Mouse (Mus musculus) kidney, postnatal 0 days (tissue): Measurements from ENCODE around the gene Synpr. TPM values are rescaled to one million over a fixed set of nuclear protein-coding genes. Genes with fewer than 3 reads are reported as not detected.

Source experiments
- ATAC-seq: fragments of 200-750 bp; cut with Nextera tagmentation; replicated peaks from 2 replicates; pipeline ENCODE4 v1.8.0; 2017; ENCODE audit warnings: low read depth, moderate number of reproducible peaks, moderate TSS enrichment, moderate library complexity; ENCODE audit not compliant: low FRiP score
- DNase-seq: peaks from one replicate; pipeline ENCODE4 v3.0.0-alpha.2; 2016; ENCODE audit warnings: low spot score
- H3K27ac ChIP-seq: fragments of 300-500 bp; sonication (generic); 2 replicates; pipeline ENCODE4 v1.5.1; 2014; ENCODE audit warnings: mild to moderate bottlenecking
- H3K27me3 ChIP-seq: fragments of 300-500 bp; sonication (generic); 2 replicates; pipeline ENCODE4 v1.6.1; 2014; ENCODE audit warnings: low read length, mixed read lengths; ENCODE audit not compliant: insufficient read depth
- H3K36me3 ChIP-seq: fragments of 300-500 bp; sonication (generic); 2 replicates; pipeline ENCODE4 v1.6.1; 2014; ENCODE audit warnings: low read length, mixed read lengths; ENCODE audit not compliant: insufficient read depth
- H3K4me1 ChIP-seq: fragments of 300-500 bp; sonication (generic); replicated peaks from 2 replicates; pipeline ENCODE4 v1.6.1; 2014; ENCODE audit warnings: antibody characterized with exemption, low read length, mixed read lengths; ENCODE audit not compliant: insufficient read depth
- H3K4me2 ChIP-seq: fragments of 300-500 bp; sonication (generic); 2 replicates; pipeline ENCODE4 v1.6.1; 2014; ENCODE audit warnings: mild to moderate bottlenecking, low read length, moderate library complexity, mixed read lengths
- H3K4me3 ChIP-seq: fragments of 300-500 bp; sonication (generic); replicated peaks from 2 replicates; pipeline ENCODE4 v1.5.1; 2014; ENCODE audit warnings: low read depth, low read length
- H3K9ac ChIP-seq: fragments of 300-500 bp; sonication (generic); 2 replicates; pipeline ENCODE4 v1.6.1; 2014; ENCODE audit warnings: low read depth, low read length
- H3K9me3 ChIP-seq: fragments of 300-500 bp; sonication (generic); replicated peaks from 2 replicates; pipeline ENCODE4 v1.6.1; 2016; ENCODE audit warnings: low read length, inconsistent platforms, mixed read lengths
- CTCF ChIP-seq: IDR thresholded peaks from 2 replicates; pipeline ENCODE4 v1.5.1; 2016; ENCODE audit warnings: antibody characterized with exemption, low read depth, mild to moderate bottlenecking, moderate library complexity
- WGBS: fragments of 180-500 bp; shearing (Covaris S2); extraction: QIAGEN DNeasy Blood & Tissue Kit; methylation state at CpG from one replicate; pipeline ENCODE4 v1.1.7; 2014; 5-methylcytosine and 5-hydroxymethylcytosine counted together
- polyA plus RNA-seq: library from polyadenylated mRNA; unstranded; fragments of >200 nt; fragmentation: Nextera tagmentation; extraction: Ambion mirVana; gene quantifications from 2 replicates; pipeline ENCODE4 v1.2.1, GENCODE M21; 2015

The Synpr gene
- polyA plus RNA-seq, 1 experiment from 2014 or later, result 0.75 TPM

DNA sequence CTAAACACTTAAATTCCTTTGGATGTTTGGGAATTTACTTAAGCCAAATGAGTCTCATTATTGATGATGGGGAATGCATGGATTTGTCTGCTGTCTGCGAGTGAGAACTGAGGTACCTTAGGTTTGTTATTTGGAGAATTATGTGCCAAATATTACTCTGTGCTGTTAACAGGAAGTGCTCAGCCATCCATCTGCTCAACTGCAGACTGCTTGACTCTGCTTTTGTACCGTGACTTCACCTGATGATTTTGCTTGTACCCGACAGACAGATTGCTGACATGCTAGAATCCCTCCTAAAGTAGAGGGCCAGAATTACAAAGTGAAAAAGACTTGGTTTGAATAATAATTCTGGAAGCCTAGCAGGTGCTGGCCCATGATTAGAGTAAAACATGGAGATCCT, 9.6 kb downstream of the Synpr start:
- Histone ChIP-seq H3K27ac (no peak overlapping the region), H3K36me3 (no peaks in the 10 kb centered on the region), H3K4me1 (no peaks in the 10 kb centered on the region), H3K9me3 (no peaks in the 10 kb centered on the region), H3K27me3 (no peaks in the 10 kb centered on the region), H3K4me3 (no peak overlapping the region), H3K4me2 (no peak overlapping the region), H3K9ac (no peak overlapping the region)
- TF ChIP-seq CTCF, result no peak
- WGBS, result 75% methylated on average over 3 of the region's 3 CpGs
- ATAC-seq (no peak), DNase-seq (no peak)

DNA sequence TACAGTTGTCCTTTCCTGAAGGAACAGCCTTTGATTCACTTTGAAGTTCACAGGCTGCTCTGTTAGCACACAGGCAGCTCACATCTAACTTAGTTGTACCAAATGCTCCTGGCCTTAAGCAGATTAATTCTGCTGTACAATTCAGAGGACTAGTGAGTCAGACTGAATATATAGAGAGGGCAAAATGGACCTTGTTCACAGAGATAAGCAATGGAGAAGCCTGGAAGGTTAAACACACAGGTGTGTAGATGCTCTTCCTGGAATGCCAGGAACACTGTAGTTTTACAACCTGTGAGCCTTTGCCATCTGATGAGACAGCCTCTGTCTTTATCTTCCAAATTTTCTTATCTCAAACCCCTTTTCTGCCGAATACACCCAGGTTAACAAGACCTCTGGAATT, 29.7 kb downstream of the Synpr start:
- Histone ChIP-seq H3K27ac (no peak overlapping the region), H3K36me3 (no peaks in the 10 kb centered on the region), H3K4me1 (no peaks in the 10 kb centered on the region), H3K9ac (no peak overlapping the region), H3K4me3 (no peak overlapping the region), H3K4me2 (no peak overlapping the region), H3K9me3 (no peaks in the 10 kb centered on the region), H3K27me3 (no peaks in the 10 kb centered on the region)
- 71% methylated on average over 1 of the region's 1 CpGs for WGBS
- no peak for TF ChIP-seq CTCF
- no peak for DNase-seq
- no peak for ATAC-seq

DNA sequence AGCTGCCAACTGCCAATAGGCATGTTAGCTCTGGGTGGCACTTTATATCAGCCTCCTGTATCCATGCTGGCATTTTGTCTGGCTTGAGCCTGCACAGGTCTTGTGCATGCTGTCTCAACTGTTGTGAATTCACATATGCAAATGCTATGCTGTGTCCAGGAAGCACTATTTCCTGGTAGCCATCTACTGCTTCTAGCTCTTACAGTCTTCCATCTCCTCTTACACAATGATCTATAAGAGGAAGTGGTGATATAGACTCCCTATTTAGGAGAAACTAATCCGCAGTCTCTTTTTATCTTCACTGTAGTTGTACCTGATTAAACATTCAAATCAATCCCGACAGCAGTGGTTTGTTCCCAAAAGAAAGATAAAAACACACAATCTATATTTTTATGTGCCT, 43.9 kb downstream of the Synpr start:
- TF ChIP-seq CTCF, result no peak

DNA sequence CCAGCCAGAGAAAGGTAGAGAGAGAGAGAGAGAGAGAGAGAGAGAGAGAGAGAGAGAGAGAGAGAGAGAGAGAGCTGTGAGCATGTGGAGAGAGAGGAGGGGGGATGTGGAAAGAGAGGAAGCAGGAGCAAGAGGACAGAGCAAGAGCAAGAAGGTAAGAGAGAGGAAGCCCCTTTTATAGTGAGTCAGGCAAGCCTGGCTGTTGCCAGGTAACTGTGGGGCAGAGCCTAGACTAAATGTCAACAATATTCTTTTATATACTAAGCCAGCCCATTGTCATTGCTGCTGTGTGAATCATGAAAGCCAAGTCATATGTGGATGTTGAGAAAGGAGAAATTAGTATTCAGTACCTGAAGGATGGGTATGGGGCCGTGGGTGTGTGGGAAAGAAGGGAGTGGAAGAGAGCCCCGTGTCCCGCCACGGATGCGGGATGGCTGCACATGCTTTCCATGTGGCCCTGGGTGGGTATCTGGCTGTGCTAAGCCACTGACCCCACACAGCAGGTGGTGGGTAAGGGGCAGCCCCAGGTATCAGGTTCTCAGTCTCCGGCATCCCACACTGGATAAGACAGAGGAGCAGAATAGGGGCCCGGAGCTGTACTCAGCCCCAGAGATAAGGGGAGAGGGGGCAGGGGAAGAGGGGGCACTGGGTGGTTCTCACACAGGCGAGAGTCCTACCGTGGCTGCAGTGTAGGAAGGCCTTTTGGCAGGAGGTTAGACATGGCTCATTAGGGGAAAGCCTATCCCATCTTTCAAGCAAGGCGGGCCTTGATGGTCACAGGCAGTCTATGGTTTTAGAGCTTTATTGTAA, 48.1 kb downstream of the Synpr start:
- Histone ChIP-seq H3K4me3 (no peak overlapping the region), H3K9me3 (no peaks in the 10 kb centered on the region), H3K27me3 (no peaks in the 10 kb centered on the region), H3K27ac (no peak overlapping the region), H3K4me2 (no peak overlapping the region), H3K4me1 (no peaks in the 10 kb centered on the region), H3K9ac (no peak overlapping the region), H3K36me3 (no peaks in the 10 kb centered on the region)
- DNase-seq (no peak), ATAC-seq (no peak)
- no peak for TF ChIP-seq CTCF
- 48% methylated on average over 10 of the region's 10 CpGs for WGBS

More for the DNA sequence above, 43.9 kb downstream of the Synpr start:
- H3K36me3 ChIP-seq, result no peaks in the 10 kb centered on the region
- H3K9ac ChIP-seq, result no peak overlapping the region
- no peak overlapping the region for H3K4me2 ChIP-seq
- no peak overlapping the region for H3K27ac ChIP-seq
- H3K9me3 ChIP-seq, result no peaks in the 10 kb centered on the region
- WGBS, result 82% methylated on average over 2 of the region's 2 CpGs
- H3K4me3 ChIP-seq, result no peak overlapping the region
- ATAC-seq (no peak), DNase-seq (no peak)
- no peaks in the 10 kb centered on the region for H3K27me3 ChIP-seq
- no peaks in the 10 kb centered on the region for H3K4me1 ChIP-seq

DNA sequence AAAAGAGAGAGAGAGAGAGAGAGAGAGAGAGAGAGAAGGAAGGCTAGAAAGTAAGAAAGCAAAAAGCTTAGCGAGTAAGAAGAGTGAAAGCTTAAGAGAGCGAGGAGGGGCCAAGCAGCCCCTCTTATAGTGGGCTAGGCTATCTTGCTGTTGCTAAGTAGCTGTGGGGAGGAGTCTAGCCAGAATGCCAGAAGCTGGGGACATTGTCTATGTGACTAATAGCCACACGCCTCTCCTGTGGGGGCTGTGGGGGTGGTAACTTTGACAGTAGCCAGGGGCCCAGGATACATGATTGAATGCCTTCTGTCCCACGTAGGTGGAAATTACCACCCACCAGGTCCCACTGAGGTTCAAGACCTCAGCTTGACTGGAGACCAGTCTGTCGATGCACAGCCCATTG, 48.8 kb downstream of the Synpr start:
- no peak overlapping the region for H3K27ac ChIP-seq
- no peaks in the 10 kb centered on the region for H3K27me3 ChIP-seq
- WGBS, result 53% methylated on average over 5 of the region's 5 CpGs
- H3K4me1 ChIP-seq, result no peaks in the 10 kb centered on the region
- H3K9me3 ChIP-seq, result no peaks in the 10 kb centered on the region
- no peak overlapping the region for H3K9ac ChIP-seq
- H3K4me2 ChIP-seq, result no peak overlapping the region
- no peak overlapping the region for H3K4me3 ChIP-seq
- ATAC-seq, result no peak
- no peak for TF ChIP-seq CTCF
- no peak for DNase-seq
- H3K36me3 ChIP-seq, result no peaks in the 10 kb centered on the region

DNA sequence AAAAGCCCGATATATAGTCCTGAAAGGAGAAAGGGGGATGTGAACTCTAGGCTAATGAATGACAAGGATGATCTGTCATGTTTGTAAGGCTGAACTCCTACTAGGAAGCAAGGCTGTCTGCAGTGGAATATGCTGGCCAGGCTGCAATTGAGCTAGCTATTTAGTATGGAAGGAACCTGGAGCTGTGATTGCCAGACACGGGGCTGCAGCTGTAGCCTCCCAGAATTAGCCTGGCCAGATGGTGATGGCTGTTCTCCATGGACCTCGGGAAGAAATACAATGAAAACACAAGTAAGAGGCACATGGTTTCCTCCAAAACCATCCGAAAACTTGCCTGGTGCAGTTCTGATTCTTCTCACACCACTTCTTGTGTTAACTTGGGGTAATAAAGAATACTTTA, 51.6 kb downstream of the Synpr start:
- Histone ChIP-seq H3K4me2 (no peak overlapping the region), H3K27me3 (no peaks in the 10 kb centered on the region), H3K27ac (no peak overlapping the region), H3K4me1 (no peaks in the 10 kb centered on the region), H3K9me3 (no peaks in the 10 kb centered on the region), H3K36me3 (no peaks in the 10 kb centered on the region), H3K4me3 (no peak overlapping the region), H3K9ac (no peak overlapping the region)
- WGBS, result 66% methylated on average over 4 of the region's 4 CpGs
- TF ChIP-seq CTCF, result no peak
- ATAC-seq (no peak), DNase-seq (no peak)

DNA sequence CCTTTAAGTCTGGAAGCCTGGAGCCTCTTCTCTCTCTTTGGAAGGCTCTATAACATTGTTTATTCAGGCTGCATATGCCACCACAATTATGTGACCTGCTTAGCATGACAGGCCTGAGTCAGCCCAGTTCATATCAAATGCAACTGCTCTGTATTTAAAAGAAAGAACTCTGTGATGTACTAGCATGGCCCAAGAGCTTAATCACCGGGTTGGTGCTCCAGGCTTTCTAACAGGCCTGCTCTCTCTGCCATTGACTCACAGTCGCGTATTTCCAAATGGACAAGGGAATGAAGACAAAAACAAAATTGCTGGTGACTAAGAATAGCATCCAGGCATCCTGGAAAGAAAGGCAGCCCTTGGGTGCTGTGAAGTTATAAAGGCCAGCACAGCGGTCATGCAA, 56.1 kb downstream of the Synpr start:
- Histone ChIP-seq H3K36me3 (no peaks in the 10 kb centered on the region), H3K27ac (no peak overlapping the region), H3K4me2 (no peak overlapping the region), H3K9ac (no peak overlapping the region), H3K27me3 (no peaks in the 10 kb centered on the region), H3K9me3 (no peaks in the 10 kb centered on the region), H3K4me1 (no peaks in the 10 kb centered on the region), H3K4me3 (no peak overlapping the region)
- ATAC-seq, result no peak
- WGBS, result 76% methylated on average over 4 of the region's 4 CpGs
- no peak for DNase-seq
- TF ChIP-seq CTCF, result no peak
